8 mouse cellular contexts compared by ENCODE assay signal in the genomic region with DNA sequence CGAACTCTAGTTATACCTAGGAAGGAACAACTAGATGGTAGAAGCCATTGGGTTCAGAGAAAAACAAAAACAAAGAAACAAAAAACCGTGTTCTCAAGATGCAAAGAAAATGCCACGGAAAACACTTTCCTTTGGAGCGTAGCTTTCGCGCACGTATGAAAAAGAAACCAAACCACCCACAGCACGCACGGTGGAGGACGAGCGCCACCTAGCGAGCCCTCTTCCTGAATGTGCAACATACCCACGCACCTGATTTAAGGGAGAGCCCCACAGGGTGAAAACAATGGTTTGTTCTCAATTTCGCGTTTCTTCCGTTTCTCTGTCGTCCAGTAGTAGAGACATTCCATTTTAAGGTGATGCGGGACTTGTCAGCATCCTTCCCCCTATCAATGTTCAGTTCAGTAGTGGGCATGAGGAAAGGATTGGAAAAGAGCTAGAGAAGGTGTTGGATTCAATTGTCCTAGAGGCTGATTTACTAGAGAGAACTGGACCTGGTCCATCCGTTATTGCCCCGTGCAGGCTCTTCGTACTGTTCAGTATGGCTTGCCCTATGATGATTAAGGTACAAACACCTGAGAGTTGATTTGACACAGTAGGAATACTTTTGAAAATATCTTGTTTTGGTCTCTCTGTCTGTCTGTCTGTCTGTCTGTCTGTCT. TPM values are rescaled to one million over a fixed set of nuclear protein-coding genes. Genes with fewer than 3 reads are reported as not detected.
A peak's percentile ranks its signal among the peaks of the same experiment; 100 is the strongest.
DNase-seq lines count a peak whose midpoint lies in the region; ATAC-seq lines count a peak whose summit lies in the region.

No protein-coding gene starts in this region.

- H3K4me1 ChIP-seq in hindbrain, embryonic 13.5 days (replicated peaks), result peaks cover 26% of the 10 kb centered on the region

- 5% methylated on average over 21 of the region's 21 CpGs for WGBS in hindbrain, embryonic 13.5 days

- H3K27me3 ChIP-seq in hindbrain, embryonic 13.5 days, result peaks cover 70% of the 10 kb centered on the region

- peak; percentile 87 for DNase-seq in Muller cell, postnatal 12 days (ENCODE audit: inconsistent ontology term)
- DNase-seq in cerebellum, postnatal 10 days, result peak; percentile 96 to 98
- peak; percentile 64 to 81 for DNase-seq in frontal cortex, postnatal 14 days (ENCODE audit: low spot score in 2 of 2)
- DNase-seq in layer of hippocampus, postnatal 25 days (ENCODE audit: extremely low spot score in 1 of 2, low spot score in 1 of 2), result peak; percentile 82 to 95
- DNase-seq in lung, postnatal 25 days (ENCODE audit: low spot score), result peak; percentile 81
- DNase-seq in retina, embryonic 14.5 days (ENCODE audit: low spot score), result peak; percentile 95
- DNase-seq in thymus, postnatal 4 days, result peak; percentile 95

- ATAC-seq in hindbrain, embryonic 13.5 days (ENCODE audit: low FRiP score), result peak; percentile 74

- H3K9ac ChIP-seq in hindbrain, embryonic 13.5 days, result no peak overlapping the region

- H3K36me3 ChIP-seq in hindbrain, embryonic 13.5 days, result no peaks in the 10 kb centered on the region

- H3K9me3 ChIP-seq in hindbrain, embryonic 13.5 days, result no peaks in the 10 kb centered on the region

- peak overlapping the region; percentile 17; the same call in 1 of the 2 replicates for H3K4me3 ChIP-seq in hindbrain, embryonic 13.5 days

- peak overlapping the region; percentile 44 for H3K4me2 ChIP-seq in hindbrain, embryonic 13.5 days

- H3K27ac ChIP-seq in hindbrain, embryonic 13.5 days, result no peak overlapping the region

RNA-seq across cellular contexts. Expression of a gene that starts 4.2 kb away (rescaled TPM):
- 0.14 TPM in 1 of 2 replicates, not detected in the other for polyA plus RNA-seq in hindbrain, embryonic 13.5 days (2015; fragmentation: Nextera tagmentation; extraction: Ambion mirVana)
- not detected for total RNA-seq in layer of hippocampus, postnatal 25 days (2021)
